Mouse (Mus musculus): ENCODE measurements around the gene Inpp5a. TPM values are rescaled to one million over a fixed set of nuclear protein-coding genes. Genes with fewer than 3 reads are reported as not detected.

Inpp5a gene
- polyA plus RNA-seq, 1 experiment from 2014 or later: 28.5 TPM

DNA sequence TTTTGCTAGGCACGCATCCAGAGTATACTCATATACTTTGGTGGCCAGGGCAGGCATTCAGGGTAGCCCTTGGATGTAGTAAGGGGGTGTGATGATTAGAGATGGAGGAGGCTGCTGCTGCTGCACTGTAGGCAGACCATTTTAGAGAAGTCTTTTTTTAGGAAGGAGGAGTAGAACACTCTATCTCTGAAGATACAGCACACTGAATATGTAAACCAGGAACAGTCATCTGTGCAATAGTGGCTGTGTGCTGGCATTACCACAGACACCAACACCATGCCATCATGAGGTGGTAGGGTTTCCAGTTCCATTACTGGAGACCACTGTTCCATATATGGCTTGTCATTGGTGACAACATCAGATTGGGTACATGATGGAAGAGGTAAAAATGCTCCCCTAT is 83.1 kb downstream of the Inpp5a start:
- Histone ChIP-seq H3K4me1 (peaks cover 31% of the 10 kb centered on the region), H3K4me3 (no peak overlapping the region), H3K9me3 (no peaks in the 10 kb centered on the region), H3K36me3 (no peaks in the 10 kb centered on the region), H3K27ac (no peak overlapping the region), H3K9ac (no peak overlapping the region), H3K4me2 (no peak overlapping the region), H3K27me3 (no peaks in the 10 kb centered on the region)
- WGBS: 71% methylated on average over 1 of the region's 1 CpGs
- no peak for ATAC-seq (ENCODE audit: insufficient number of reproducible peaks, low FRiP score, low TSS enrichment, low read depth)

DNA sequence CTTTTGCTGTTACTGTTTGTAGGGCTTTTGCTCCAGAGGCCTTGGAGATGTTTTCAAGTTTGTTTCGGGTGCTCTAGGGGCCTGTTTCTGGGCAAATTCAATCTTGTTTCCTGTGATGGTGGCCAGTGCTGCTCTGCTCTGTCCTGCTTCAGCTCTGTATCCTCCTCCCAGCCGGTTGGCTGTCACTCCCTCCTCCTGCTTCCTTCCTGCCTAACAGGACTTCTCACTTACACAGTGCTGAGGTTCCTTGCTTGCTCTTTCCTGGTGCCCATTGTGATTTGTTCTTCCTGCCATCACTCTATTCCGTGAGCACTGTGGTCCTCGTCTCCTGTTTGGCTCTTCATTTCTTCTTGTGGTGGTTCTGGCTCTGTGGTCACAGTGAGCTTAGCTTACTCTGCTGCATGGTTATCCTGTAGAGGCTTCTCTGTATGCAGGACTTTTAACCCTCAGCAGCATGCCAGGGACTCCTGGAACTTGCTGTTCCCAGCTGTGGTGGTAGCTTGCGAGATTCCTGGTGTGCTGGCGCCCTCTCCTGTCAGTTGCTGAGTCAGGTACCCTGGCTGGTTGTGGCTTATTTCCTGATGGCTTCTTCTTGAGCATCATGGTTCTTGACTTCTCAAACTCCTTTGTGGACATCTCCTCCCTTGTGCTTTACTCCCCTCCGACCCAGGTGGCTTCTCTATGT is 84.1 kb downstream of the Inpp5a start:
- Histone ChIP-seq H3K36me3 (no peaks in the 10 kb centered on the region), H3K27ac (peak overlapping the region; percentile 59; the same call in 1 of the 2 replicates), H3K9ac (no peak overlapping the region), H3K4me1 (peaks cover 22% of the 10 kb centered on the region), H3K27me3 (no peaks in the 10 kb centered on the region), H3K4me3 (no peak overlapping the region), H3K9me3 (no peaks in the 10 kb centered on the region), H3K4me2 (no peak overlapping the region)
- ATAC-seq (ENCODE audit: insufficient number of reproducible peaks, low FRiP score, low TSS enrichment, low read depth): 0 out of 2 replicates have a peak, but pooled peaks have one; percentile 33
- 26% methylated on average over 7 of the region's 7 CpGs for WGBS

DNA sequence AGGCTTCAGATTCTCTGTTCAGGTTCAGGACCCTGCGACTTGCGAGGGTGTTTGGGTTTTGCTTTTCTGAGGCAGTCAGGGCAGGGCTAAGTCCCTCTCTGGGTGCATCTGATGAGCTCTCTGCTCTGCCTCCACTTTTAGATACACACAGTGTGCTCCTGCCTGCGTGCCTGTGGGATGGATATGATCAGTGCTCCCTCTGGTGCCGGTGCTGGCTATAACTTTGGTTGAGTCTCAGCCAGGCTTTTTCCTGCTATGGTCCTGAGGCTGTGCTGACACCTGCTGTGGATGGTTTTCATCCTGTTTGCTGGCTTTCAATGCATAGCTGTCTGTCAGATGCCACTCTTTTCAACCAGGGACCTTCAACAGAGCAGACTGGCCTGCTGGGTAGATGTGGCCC is 87.0 kb downstream of the Inpp5a start:
- H3K4me2 ChIP-seq: no peak overlapping the region
- no peak for ATAC-seq (ENCODE audit: insufficient number of reproducible peaks, low FRiP score, low TSS enrichment, low read depth)
- peaks cover 6% of the 10 kb centered on the region for H3K4me1 ChIP-seq
- H3K9me3 ChIP-seq: no peaks in the 10 kb centered on the region
- H3K27me3 ChIP-seq: no peaks in the 10 kb centered on the region
- no peak overlapping the region for H3K9ac ChIP-seq
- H3K27ac ChIP-seq: no peak overlapping the region
- 46% methylated on average over 4 of the region's 4 CpGs for WGBS
- H3K36me3 ChIP-seq: 0 out of 2 replicates have a peak, but pooled peaks cover 19% of the 10 kb centered on the region
- no peak overlapping the region for H3K4me3 ChIP-seq

DNA sequence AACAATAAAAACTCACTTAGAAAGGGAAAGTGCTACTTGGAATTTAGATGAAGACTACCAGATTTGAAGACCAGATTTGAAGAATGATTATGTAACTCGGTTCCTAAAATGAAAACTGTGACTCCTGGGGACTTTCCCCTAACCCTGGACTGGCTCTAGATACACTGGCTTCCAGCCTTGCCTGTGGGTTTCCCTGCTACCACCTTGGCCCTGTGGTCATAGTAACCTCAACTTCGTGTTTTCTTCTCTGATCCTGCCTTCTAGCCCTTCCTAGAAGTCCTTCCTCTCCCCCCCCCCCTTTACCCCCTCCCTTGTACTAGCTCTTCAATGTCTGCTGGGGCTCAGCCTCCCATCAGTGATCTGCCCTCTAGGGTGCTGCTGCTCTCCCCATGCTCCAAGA is 87.8 kb downstream of the Inpp5a start:
- Histone ChIP-seq H3K9me3 (no peaks in the 10 kb centered on the region), H3K9ac (no peak overlapping the region), H3K4me1 (peaks cover 6% of the 10 kb centered on the region), H3K4me3 (no peak overlapping the region), H3K36me3 (peaks cover 25% of the 10 kb centered on the region), H3K27me3 (no peaks in the 10 kb centered on the region), H3K4me2 (no peak overlapping the region), H3K27ac (no peak overlapping the region)
- 67% methylated on average over 2 of the region's 2 CpGs for WGBS
- no peak for ATAC-seq (ENCODE audit: insufficient number of reproducible peaks, low FRiP score, low TSS enrichment, low read depth)

DNA sequence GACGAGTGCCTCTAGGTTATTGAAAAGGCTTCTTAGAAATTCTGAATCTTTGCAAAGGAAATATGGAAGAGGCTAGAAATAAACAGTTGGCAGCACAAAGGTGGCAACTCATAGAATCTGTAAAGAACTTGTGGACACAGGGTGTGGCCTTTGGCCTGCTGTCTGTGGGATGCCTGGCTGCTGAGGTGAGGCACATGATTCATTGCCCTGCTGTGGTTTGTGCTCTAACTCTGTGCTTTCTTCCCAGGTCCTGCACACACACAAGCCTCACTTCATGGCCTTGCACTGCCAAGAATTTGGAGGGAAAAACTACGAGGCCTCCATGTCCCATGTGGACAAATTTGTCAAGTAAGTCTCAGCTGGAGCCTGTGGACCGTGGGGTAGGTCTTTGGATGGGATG is 88.8 kb downstream of the Inpp5a start:
- H3K4me2 ChIP-seq: no peak overlapping the region
- H3K4me1 ChIP-seq: peaks cover 4% of the 10 kb centered on the region
- H3K36me3 ChIP-seq: peaks cover 31% of the 10 kb centered on the region
- no peaks in the 10 kb centered on the region for H3K9me3 ChIP-seq
- ATAC-seq (ENCODE audit: insufficient number of reproducible peaks, low FRiP score, low TSS enrichment, low read depth): no peak
- no peaks in the 10 kb centered on the region for H3K27me3 ChIP-seq
- 74% methylated on average over 3 of the region's 3 CpGs for WGBS
- H3K4me3 ChIP-seq: no peak overlapping the region
- no peak overlapping the region for H3K27ac ChIP-seq
- H3K9ac ChIP-seq: no peak overlapping the region

DNA sequence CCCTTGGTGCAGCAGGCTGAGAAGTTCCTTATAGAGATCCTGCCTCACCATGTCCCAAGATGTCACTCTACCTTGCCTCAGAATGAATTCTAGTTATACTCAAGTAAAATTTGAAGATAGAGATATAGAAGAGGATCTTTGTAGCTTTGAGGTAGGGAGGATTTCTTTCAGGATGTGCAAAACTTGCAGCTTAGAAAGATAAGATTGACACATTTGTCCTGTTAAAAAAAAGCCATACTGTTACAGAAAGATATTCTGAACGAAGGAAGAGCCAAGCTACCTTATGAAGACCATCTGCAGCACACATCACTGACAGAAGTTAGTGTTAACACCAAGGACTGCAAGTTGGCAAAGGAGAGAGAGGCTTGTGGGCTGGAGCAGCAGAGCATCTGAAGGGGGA is 90.2 kb downstream of the Inpp5a start:
- Histone ChIP-seq H3K4me2 (no peak overlapping the region), H3K9me3 (no peaks in the 10 kb centered on the region), H3K4me3 (no peak overlapping the region), H3K4me1 (peaks cover under 1% of the 10 kb centered on the region; the same call in 1 of the 2 replicates), H3K27ac (no peak overlapping the region), H3K36me3 (peaks cover 36% of the 10 kb centered on the region), H3K9ac (no peak overlapping the region), H3K27me3 (no peaks in the 10 kb centered on the region)
- WGBS: 83% methylated on average over 1 of the region's 1 CpGs
- ATAC-seq (ENCODE audit: insufficient number of reproducible peaks, low FRiP score, low TSS enrichment, low read depth): no peak

DNA sequence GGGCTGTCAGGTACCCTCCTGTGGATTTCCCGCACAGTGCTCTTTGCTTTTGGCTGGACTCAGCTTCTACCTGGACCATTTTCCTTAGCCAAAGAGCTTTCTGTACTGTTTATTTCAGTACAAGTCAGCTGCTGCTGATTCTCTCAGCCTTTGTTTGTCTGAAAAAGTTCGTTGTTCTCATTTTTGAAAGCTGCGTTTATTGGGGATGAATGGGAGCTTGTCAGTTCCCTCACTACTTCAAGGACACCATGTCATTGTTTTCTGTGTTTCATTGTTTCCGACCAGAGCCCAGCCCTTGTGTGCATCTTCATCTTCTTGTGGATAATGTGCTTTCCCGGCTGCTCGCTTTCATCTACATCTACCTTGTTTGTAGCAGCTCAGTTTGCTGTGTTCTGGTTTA is 90.7 kb downstream of the Inpp5a start:
- Histone ChIP-seq H3K9ac (no peak overlapping the region), H3K4me1 (peaks cover 6% of the 10 kb centered on the region), H3K27ac (no peak overlapping the region), H3K36me3 (peaks cover 36% of the 10 kb centered on the region), H3K9me3 (no peaks in the 10 kb centered on the region), H3K27me3 (no peaks in the 10 kb centered on the region), H3K4me2 (no peak overlapping the region), H3K4me3 (no peak overlapping the region)
- 87% methylated on average over 6 of the region's 6 CpGs for WGBS
- no peak for ATAC-seq (ENCODE audit: insufficient number of reproducible peaks, low FRiP score, low TSS enrichment, low read depth)

DNA sequence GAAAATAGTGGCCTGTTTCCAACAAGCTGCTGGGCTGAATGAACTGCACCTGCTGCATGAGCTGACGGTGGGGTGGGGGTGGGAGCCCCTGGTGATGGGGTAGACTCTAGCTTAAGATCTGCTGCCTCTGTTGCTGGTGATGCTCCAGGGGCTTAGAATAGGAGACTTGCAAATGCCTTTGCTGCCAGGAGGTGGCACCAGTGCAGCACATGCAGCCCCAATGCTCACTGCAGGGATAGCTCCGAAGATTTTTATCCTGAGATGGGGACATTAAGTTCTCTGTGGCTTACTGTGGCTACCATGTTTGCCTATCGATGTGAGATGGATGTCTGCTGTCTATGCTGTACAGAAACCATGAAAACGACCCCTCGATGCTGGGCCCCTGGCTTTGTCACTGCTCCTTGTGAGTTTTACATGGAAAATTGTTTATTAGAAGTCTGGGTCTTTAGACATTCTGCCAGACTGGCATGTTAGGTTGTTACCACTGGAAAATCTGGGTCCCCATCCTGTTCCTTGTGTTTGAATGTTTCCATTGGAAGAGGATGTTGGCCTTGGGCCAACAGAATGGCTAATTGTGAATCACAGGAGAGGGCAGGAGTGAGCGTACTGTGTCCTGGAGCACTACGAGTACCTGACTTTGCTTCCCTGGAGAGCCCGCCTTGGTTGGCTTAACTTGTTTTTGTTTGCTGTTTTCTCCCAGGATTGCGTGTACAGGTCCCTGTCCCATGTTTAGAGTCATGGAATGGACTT is 95.5 kb downstream of the Inpp5a start:
- H3K4me3 ChIP-seq: no peak overlapping the region
- no peak overlapping the region; the same call in 1 of the 2 replicates for H3K4me2 ChIP-seq
- no peaks in the 10 kb centered on the region for H3K27me3 ChIP-seq
- no peak overlapping the region for H3K9ac ChIP-seq
- H3K9me3 ChIP-seq: no peaks in the 10 kb centered on the region
- peaks cover 27% of the 10 kb centered on the region for H3K36me3 ChIP-seq
- H3K4me1 ChIP-seq: peaks cover 9% of the 10 kb centered on the region
- H3K27ac ChIP-seq: no peak overlapping the region
- 52% methylated on average over 9 of the region's 9 CpGs for WGBS
- no peak for ATAC-seq (ENCODE audit: insufficient number of reproducible peaks, low FRiP score, low TSS enrichment, low read depth)

DNA sequence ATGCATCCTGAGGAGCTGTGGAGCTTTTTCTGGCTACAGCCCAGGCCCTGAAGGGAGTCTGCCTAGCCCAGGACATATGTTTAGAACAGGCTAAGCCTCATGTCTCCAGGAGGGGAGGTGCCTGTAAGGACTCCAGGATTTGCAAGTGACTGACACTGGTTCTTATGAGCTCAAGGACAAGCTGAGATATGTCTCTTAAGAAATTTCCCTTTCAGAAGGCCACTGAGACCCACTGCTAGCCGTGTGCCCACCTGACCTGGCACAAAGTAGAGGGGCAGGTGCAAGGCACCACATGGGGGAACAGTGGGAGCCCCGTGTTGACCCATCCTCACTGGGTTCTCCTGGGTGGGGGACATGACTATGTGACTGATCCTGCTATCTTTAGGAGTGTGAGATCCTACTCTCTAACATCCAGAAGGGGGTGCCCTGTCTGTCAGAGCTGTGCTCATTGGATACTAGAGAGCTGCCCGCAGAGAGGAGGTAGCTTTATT is 100.9 kb downstream of the Inpp5a start:
- peaks cover under 1% of the 10 kb centered on the region for H3K4me1 ChIP-seq
- no peaks in the 10 kb centered on the region for H3K9me3 ChIP-seq
- H3K4me3 ChIP-seq: no peak overlapping the region
- 63% methylated on average over 3 of the region's 3 CpGs for WGBS
- no peaks in the 10 kb centered on the region for H3K36me3 ChIP-seq
- H3K27ac ChIP-seq: no peak overlapping the region
- no peaks in the 10 kb centered on the region for H3K27me3 ChIP-seq
- no peak overlapping the region for H3K9ac ChIP-seq
- no peak for ATAC-seq (ENCODE audit: insufficient number of reproducible peaks, low FRiP score, low TSS enrichment, low read depth)
- no peak overlapping the region for H3K4me2 ChIP-seq

DNA sequence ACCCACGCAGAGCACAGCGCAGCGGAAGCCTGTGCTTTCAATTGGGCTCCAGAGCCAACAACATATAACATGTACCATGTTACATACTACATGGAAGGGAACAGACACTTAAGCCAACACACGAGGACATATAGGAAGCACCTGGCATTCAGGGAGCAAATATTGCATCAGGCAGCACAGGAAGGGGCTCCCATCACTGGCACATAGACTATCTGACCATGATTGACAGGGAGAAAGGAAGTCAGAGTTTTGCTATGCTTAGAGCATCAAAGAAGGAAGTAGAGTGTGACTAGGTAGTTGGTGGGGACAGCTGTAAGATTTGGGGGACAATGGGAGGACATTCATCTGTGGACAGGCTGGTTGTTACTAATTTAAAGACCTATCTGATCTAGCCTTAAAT is 103.4 kb downstream of the Inpp5a start:
- no peak for ATAC-seq (ENCODE audit: insufficient number of reproducible peaks, low FRiP score, low TSS enrichment, low read depth)
- H3K27ac ChIP-seq: no peak overlapping the region
- H3K9me3 ChIP-seq: no peaks in the 10 kb centered on the region
- H3K4me2 ChIP-seq: no peak overlapping the region
- H3K36me3 ChIP-seq: no peaks in the 10 kb centered on the region
- H3K9ac ChIP-seq: no peak overlapping the region
- 86% methylated on average over 4 of the region's 4 CpGs for WGBS
- H3K4me1 ChIP-seq: no peaks in the 10 kb centered on the region
- H3K27me3 ChIP-seq: no peaks in the 10 kb centered on the region
- H3K4me3 ChIP-seq: no peak overlapping the region

DNA sequence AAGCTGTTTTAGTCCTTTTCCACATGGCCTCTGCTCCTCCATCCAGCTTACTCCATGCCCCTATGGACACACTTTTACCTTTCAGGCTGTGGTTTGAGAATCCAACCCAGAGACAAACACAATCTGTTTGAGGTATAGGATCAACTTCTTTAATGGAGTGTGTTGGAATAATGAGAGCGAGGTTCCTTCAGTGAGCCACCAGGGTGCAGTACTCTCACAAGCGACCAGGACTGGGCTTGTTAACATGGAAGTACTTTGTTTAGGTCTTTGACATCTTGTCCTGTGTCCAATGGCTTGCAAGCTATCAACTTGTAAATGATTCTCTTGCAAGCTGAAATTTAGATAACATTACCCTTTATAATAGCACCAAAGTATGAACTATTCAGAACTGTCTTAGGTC is 104.0 kb downstream of the Inpp5a start:
- no peaks in the 10 kb centered on the region for H3K9me3 ChIP-seq
- H3K4me2 ChIP-seq: no peak overlapping the region
- WGBS: 56% methylated on average over 2 of the region's 2 CpGs
- no peaks in the 10 kb centered on the region for H3K27me3 ChIP-seq
- ATAC-seq (ENCODE audit: insufficient number of reproducible peaks, low FRiP score, low TSS enrichment, low read depth): no peak
- H3K27ac ChIP-seq: no peak overlapping the region
- H3K36me3 ChIP-seq: no peaks in the 10 kb centered on the region
- H3K9ac ChIP-seq: no peak overlapping the region
- H3K4me3 ChIP-seq: no peak overlapping the region
- no peaks in the 10 kb centered on the region for H3K4me1 ChIP-seq

DNA sequence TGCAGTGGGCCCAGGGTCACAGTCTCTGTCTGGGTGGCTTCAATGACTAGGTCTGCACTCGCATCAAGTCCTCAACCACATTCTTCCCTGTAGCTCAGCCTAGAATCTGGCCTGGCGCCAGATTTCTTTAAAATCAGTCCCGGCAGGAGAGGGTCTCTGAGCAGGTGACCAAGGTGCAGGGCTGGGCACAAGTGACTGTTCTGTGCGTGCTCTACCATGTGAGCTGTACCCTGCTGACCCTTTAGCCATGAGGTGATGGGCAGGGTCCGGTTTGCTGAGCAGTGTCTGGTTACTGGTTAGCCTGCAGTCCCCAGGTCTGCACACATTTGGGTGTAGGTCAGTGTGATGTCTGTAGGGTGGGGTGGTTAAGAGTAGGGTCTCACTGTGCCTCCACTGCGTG is 106.9 kb downstream of the Inpp5a start:
- ATAC-seq (ENCODE audit: insufficient number of reproducible peaks, low FRiP score, low TSS enrichment, low read depth): no peak
- Histone ChIP-seq H3K36me3 (no peaks in the 10 kb centered on the region), H3K27me3 (no peaks in the 10 kb centered on the region), H3K9ac (no peak overlapping the region), H3K4me1 (no peaks in the 10 kb centered on the region), H3K4me3 (no peak overlapping the region), H3K27ac (no peak overlapping the region), H3K4me2 (no peak overlapping the region), H3K9me3 (no peaks in the 10 kb centered on the region)
- 60% methylated on average over 6 of the region's 6 CpGs for WGBS

All from limb, embryonic 15.5 days (tissue).